Mouse (Mus musculus) adrenal gland, adult (tissue): Measurements from ENCODE around the gene Irf9.

Experiments used
- DNase-seq, 2 experiments: peaks; one replicate each; pipeline ENCODE4 v3.0.0; 2022 to 2023; ENCODE audit warnings: low spot score in 1 of 2; ENCODE audit not compliant: inconsistent age in 2 of 2

Irf9 gene

DNA sequence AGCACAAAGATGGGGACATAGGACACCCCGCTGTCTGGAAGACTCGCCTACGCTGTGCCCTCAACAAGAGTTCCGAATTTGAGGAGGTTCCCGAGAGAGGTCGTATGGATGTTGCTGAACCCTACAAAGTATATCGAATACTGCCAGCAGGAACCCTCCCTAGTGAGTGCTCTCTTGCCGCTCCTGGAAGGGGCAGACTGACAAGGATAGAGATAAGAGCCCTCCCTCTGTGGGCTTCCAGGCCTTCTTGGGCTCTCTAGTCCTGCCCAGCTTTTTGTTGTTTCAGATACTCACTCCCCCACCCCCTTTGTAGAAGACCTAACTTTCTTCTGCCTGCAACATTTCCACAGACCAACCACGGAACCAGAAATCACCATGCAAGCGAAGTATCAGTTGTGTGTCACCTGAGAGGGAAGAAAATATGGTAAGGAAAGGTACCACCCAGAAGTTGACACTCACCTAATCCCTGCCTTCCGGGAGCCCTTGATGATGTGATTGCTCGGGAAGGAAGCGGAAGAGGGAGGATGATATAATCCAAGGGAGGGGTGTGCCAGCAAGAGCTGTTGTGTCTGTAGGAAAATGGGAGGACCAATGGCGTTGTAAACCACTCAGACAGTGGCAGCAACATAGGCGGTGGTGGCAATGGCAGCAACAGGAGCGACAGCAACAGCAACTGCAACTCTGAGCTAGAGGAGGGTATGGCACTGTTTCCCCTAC lies 2.5 kb downstream of the Irf9 start:
- DNase-seq: no peak

DNA sequence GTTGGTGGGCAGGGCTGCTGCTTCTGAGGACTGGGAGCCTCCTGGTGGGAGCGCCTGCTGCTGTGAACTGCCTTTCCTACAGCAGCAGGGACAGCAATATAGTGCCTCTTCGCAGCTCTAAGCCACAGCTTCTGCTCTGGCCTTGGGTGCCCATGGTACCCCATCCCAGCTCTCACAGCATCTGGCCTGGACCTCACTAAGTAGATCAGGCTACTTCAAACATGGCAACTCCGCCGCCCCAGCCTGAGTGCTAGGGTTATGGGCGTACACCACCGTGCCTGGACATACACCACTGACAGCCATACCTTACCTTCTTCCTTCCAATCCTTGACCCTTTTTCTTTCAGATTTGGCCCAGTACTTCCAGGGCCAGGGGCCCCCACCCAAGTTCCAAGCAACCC lies 5.0 kb downstream of the Irf9 start:
- DNase-seq: no peak

DNA sequence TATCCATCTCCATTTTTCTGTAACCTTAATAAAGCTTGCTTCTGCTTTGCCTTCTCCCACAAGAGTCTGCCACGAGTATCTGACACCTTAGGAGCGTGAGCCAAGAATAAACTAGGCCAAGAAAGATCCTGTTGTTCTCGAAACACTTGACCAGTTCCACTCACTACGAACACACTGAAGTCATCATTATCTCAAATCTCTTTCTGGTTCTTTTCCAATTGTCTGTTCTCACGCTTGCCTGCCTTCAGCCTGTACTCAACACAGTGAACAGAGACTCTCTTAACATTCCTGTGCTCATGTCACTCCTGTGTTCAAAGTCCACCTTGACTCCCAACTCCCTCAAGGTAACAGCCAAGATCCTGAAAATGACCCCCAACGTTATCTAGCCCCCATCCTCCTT lies 10.0 kb downstream of the Irf9 start:
- DNase-seq: no peak

DNA sequence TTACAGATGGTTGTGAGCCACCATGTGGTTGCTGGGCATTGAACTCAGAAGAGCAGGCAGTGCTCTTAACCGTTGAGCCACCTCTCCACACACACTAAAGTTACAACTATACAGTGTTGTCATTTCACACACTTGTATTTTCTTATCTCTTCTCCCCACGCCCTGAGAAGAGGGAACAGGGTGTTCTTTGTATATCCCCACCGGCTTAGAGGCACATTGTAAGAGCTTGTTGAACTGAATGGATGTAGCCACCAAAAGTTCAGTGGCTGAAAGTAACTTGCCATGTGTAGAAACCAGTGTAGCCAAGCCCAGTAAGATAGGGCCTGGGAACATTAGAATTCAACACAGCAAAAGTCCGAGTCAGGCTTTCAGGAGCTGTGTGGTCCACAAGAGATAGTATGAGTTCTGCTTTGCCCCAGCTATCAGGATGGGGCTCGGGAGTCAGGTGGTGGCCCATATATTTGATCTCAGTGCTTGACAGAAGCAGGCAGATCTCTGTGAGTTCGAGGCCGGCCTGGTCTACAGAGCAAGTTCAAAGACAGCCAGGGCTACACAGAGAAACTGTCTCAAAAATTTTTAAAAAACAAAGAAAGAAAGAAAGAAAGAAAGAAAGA lies 11.3 kb downstream of the Irf9 start:
- DNase-seq: no peak

DNA sequence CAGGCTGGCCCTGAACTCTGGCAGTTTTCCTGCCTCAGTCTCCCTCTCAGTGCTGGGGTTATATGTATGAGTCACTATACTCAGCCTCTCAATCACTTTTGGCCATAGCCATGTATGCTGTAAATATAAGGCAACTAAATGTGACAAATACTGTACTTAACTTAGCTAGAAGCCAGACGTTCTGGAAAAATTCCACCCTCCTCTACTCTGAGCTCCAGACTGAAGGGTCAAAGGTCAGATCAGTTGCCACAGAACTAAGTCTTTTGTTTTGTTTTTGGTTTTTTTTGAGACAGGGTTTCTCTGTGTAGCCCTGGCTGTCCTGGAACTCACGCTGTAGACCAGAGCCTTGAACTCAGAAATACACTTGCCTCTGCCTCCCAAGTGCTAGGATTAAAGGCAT lies 12.5 kb downstream of the Irf9 start:
- DNase-seq: no peak

DNA sequence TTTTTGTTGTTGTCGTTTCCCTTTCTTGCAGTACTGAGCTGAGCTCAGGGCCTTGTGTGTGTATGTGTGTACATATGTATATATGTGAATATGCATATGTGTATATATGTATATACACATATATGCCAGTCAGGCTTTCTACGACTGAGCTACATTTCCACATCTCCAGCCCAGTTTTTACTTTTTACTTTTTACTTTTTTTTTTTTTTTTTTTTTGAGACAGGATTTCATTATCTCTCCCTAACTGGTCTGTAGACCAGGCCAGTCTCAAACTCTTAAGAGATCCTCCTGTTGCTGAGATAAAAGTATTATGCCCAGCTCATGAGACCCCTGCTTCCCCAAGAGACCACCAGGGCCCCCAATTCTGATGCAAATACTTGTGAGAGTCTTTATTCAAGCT lies 13.5 kb downstream of the Irf9 start:
- no peak for DNase-seq

DNA sequence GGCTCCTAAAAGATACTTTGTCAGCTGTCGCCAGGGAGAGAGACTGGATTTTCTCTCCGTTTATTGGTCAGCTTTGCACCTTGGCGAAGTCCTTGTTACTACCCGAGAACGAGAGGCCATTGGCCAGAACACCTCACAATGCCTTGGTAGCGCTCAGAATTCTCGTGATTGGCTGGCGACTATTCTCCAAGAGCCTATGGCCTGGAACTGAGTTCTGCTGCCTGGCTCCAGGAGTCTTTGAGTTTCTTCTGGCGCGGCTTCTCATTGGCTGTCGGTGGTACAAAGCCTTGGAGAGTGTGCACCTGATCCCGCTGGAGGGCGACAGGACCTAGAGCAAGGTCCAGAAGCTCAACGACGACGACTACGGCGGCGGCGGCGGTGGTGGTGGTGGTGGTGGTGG lies 14.5 kb downstream of the Irf9 start, which contains the start of gene Rec8:
Gene Rec8, plus strand, starts transcription at position 216 of the 400 bp plus-strand sequence.
- peak; percentile 61 to 69 for DNase-seq

DNA sequence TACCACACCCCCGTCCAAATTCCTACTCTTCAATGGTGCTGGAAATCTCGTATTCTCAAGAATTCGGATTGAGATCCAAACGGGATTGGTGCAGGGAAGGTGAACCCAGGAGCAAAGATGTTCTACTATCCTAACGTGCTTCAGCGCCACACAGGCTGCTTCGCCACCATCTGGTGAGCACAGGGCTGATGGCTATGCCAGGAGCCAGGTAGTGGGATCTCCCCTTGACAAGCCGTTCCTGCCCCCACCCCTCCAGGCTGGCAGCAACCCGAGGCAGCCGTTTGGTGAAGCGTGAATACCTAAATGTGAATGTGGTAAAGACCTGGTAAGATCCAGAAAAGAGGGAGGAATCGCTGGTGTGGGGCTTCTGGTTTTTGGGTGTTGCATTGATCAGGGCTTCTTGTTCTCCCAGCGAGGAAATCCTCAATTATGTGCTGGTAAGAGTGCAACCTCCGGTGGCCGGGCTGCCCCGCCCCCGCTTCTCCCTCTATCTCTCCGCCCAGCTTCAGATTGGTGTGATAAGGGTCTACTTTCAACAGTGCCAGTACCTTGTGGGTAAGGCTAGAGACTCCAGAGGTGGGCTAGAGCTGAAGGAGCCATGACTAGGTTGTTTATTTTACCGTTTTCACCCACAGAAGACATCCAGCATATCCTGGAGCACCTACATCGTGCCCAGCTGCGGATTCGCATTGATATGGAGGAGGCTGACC lies 15.3 kb downstream of the Irf9 start:
- no peak for DNase-seq

DNA sequence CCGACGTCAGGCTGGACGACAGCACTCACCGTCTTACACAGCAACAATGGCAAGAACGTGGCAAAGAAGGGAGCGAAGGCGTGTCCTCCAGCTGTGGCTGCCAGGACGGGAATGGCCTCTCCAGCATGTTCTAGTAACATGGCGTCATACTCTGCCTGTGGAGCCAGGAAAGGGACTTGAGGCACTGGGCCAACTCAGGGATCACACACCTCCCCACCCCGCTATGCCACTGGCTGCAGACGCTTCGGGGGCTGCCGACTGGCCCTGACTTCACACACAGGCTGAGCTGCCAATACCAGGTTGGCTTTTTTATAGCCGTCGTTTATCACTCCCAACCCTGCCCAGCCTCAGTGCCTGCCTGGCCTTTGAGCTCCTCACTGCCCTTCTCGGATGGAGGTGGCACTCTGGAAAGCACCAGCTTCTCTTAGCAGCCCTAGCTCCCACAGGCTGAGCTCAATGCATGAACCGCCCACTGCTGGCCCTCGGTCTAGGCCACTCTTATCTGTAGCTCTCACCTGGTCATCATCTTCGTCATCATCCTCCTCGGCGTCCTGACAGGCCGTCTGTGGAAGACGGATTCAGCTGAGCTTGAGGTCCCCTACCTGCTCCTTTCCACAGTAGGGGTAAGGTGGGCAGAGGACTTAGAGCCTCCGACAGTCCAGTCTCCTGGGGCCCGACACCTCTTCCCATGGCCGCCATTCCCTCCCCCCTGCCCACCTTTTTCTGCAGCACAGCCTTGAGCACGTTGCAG lies 24.9 kb downstream of the Irf9 start:
- DNase-seq: no peak

DNA sequence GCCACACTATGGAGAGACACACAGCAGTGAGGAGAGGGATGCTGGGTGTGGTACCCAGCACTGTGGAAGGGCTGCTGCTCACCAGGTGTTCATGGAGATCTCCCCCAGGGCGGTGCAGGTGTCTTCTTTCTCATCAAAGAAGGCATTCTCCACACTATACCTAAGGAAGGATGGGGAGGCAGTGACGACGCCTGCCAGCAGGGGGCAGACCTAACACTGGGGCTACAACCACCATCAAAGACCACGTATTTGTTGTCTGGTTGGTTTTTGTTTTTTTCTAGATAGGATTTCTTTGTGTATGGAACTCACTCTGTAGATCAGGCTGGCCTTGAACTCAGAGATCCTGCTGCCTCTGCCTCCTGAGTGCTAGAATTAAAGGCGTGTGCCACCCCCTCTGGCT lies 25.9 kb downstream of the Irf9 start:
- DNase-seq: peak in 1 of 2 experiments; percentile 81

DNA sequence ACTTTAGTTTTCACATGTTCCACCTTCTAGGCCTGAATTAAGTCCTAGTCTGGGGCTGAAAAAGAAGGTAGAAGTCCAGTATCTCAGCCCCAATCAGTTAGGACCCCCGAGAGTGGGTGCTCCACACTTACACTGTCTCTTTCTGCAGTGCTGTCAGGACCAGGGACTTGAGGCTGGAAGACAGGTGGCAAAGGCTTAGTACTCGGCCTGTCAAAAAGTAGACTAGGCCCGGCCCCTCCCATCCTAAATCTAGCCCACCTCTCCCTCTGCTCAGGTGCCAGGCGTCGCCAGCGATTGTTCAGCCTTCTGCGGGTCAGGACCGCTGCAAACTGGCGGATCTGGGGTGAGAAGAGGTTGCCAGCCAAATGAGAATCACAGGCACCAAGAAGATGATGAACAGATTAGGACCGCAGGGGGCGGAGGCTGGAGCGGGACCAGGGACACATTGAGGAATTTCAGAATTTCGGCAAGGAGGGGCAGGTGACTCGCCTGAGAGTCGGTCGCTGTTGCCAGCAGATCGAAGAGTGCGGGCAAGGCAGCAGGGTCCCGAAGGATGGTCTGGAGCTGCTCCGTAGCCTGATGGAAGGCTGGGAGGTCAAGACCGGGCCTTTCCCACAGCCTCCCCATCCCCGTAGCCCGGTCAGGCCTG lies 31.6 kb downstream of the Irf9 start:
- no peak for DNase-seq

DNA sequence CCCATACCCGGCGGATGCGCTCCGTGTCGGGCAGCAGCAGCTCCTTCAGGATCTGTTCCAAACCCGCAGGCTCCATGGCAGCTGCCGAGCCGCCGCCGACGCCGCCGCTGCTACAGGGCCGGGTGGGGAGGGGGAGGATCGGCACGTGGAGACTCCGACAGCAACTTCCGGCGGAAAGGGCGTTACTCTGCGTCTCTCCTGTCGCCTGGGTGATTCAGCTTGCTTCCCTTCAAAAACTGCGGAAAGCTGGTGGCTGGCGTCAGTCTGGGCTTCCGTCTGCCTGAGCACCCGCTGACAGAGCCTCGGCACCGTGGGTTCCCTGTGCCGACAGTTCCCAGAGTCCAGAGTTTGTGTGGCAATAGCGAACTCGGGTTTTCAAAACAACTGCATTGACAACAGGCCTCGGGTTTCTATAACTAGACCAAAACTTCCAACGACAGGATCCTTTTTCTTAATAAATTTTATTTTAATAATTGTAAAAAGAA lies 32.2 kb downstream of the Irf9 start, which contains the start of gene Ipo4:
Gene Ipo4, minus strand, starts transcription at position 435 of the 485 bp plus-strand sequence.
- DNase-seq: peak; percentile 91 to 96

DNA sequence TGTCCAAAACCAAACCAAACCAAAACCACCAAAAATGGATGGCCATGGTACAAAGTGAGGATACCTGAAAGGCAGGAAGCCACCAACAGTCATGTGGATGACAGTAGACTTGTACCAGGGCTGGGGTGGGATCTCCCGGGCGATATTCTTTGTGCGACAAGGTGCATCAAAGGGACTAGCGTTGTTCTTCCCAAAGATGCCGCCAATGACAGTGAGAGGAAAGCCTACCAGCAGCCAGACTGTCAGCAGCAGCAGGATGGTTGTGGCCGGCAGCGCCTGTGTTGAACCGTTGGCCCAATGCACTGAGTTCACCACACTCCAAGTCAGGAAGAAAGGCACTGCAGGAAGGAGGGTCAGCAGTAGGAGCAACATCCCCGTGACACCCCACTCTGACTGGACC lies 34.4 kb downstream of the Irf9 start, which contains the start of gene Gm49378:
Gene Gm49378, minus strand, starts transcription at position 101 of the 400 bp plus-strand sequence.
- no peak for DNase-seq

DNA sequence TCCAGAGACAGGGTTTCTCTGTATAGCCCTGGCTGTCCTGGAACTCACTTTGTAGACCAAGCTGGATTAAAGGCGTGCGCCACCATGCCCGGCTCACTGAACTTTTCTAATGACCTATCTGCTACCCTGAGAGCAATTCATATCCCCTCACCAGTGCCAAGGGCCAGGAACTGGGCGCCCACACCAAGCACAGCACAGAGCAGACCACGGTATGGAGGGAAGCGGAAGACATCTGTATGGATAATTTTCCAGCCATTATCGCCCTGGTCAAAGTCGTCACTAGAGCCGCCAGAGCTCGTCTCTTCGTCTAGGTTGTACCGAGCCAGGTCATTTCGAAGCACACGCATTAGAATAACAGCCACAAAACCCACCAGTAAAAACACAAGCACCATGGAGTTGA lies 37.4 kb downstream of the Irf9 start:
- DNase-seq: no peak

DNA sequence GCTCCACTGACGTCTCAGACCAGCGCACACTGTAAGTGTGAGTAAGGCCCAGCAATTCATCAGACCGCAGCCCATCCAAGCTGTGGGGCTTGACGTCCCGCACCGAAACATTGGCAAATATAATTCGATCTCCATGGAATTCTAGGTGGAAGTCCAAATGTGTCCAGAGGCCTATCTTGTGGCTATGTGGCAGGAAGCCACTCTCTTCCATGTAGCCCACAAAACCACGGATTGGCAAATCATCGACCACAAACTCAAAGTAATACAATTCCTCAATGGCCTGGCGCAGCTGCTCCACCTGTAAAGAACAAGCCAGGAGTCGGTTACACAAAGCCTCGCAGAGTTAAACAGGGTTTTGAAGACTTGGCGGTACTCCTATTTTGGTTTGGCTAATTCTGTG lies 37.9 kb downstream of the Irf9 start:
- no peak for DNase-seq

DNA sequence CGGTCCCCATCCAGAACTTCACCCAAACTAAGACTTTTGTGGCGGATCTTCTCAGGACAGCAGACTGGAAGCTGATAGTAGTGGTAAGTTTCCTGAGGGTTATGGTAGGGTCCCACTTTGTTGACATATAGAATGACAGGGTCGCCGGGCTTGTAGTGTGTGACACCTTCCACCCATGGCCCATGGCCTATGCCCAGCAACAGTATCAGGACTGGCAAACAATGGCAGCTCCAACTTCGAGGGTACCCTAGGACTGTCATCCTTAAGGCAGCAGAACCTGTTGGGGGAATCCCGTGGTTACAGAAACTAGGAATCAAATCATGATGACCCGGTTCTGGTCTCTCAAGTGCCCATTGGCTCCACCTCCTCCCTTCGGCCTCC lies 39.3 kb downstream of the Irf9 start:
- no peak for DNase-seq

DNA sequence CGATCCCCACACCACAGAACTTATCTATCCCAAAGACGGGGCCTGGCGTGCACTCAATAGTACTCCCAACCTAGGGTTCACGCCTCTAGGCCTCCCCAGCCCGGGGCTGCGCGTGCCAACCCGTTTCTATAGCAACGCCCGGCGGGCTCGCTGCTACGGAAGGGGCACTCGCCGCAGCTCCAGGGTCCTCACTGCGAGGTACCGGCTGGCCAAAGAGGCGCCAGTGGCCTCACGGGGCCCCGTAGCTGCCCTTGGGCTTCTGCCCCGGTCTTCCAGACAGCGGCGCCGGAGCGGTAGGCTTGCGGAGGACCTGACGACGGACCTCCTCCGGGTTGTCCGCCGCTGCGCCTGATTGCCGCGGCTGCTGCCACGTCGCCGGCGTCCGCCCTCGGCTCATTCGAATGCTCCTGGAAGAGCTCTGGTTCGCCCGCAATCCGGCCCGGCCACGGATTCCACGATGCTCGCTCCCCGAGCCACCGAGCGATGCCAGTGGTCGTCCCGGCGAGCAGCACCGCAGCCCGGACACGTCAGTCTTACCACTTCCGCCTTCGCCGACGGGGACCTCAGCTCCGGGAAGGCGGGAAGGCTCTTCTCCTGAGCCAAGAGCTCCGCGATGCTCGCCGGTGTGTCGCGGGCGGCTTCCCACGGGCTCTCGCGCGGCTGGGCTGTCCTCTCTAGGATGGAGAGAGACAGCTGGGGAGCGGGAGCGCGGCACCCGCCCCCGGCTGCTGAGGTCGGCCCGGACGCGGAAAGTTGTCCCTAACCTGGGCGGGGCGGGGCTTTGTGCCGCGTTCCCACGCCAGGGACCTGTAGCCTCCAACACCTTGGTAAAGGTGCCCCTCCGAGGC lies 39.9 kb downstream of the Irf9 start, which contains the start of gene Tm9sf1:
Gene Tm9sf1, minus strand, starts transcription at position 747 of the 848 bp plus-strand sequence.
- DNase-seq: peak; percentile 92 to 98

DNA sequence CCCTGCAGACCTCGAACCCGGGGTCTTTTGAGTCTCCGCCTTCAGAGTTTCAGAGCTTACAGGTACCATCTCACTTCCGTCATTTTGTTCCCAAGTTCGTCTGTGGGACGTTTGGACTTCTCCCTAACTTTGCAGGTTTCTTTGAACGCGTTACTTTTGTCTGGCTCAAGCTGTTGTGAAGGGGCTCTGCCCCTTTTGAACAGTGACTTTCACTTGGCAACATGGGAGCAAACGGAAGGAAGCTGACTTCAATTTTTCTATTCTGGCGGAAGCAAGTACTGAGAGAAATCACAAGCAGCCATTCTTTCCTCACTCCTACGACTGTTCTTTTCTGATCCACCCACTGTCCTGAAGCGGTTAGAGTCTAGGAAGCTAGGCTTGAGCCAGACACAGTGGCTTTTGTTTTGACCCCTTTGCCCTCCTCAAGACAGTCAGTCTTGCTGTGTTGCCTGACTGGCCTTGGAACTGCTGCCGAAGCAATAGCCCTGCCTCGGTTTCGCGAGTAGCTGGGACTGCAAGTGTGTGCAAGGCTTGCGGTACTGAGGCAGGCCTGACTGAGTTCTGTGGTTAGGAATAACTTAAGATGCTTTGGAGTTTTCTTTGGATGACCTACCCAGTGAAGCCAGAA lies 41.0 kb downstream of the Irf9 start:
- DNase-seq: peak in 1 of 2 experiments; percentile 69

DNA sequence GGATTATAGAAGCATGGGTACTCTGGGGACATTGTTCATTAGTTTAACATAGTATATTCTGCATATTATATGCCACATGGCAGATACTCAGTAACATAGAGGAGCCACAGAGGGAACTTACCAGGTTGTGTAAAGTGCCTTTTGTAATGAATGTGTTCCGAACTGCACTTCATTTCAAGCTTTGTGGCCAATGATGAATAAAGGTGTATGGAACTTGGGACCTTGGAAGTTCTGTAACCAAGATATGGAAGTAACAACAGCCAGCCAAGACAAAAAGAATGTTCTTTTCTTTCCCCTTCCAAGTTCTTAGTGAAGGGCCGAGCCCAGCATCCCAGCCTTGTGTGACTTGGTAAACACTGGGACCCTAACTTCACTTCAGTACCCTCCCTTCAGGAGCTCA lies 46.5 kb downstream of the Irf9 start, which contains the start of gene Tssk4:
Gene Tssk4, plus strand, starts transcription at position 301 of the 400 bp plus-strand sequence.
- no peak for DNase-seq
